Mouse (Mus musculus) brain, embryonic 14.5 days (tissue): ENCODE results near the gene Gpr153.

Experiments used
- CTCF ChIP-seq: fragments of 200-500 bp; IDR thresholded peaks from 2 replicates; pipeline ENCODE4 v1.5.1; 2012; ENCODE audit warnings: inconsistent platforms, mild to moderate bottlenecking, moderate library complexity, borderline replicate concordance; ENCODE audit not compliant: insufficient read depth, insufficient read length; ENCODE audit errors: extremely low read depth
- POLR2A ChIP-seq: fragments of 200-500 bp; IDR thresholded peaks from 2 replicates; pipeline ENCODE4 v1.6.1; 2012; ENCODE audit warnings: mild to moderate bottlenecking, inconsistent platforms, borderline replicate concordance; ENCODE audit not compliant: poor library complexity, insufficient read depth, insufficient read length, severe bottlenecking; ENCODE audit errors: extremely low read depth

- TF ChIP-seq CTCF (no peak), POLR2A (no peak)
These were observed 13.5 kb downstream of the Gpr153 start for GRCm38 (mm10) chr4:152287317-152288120.
